Mouse (Mus musculus): ENCODE measurements around the gene Prkag3.

Prkag3 gene

DNA sequence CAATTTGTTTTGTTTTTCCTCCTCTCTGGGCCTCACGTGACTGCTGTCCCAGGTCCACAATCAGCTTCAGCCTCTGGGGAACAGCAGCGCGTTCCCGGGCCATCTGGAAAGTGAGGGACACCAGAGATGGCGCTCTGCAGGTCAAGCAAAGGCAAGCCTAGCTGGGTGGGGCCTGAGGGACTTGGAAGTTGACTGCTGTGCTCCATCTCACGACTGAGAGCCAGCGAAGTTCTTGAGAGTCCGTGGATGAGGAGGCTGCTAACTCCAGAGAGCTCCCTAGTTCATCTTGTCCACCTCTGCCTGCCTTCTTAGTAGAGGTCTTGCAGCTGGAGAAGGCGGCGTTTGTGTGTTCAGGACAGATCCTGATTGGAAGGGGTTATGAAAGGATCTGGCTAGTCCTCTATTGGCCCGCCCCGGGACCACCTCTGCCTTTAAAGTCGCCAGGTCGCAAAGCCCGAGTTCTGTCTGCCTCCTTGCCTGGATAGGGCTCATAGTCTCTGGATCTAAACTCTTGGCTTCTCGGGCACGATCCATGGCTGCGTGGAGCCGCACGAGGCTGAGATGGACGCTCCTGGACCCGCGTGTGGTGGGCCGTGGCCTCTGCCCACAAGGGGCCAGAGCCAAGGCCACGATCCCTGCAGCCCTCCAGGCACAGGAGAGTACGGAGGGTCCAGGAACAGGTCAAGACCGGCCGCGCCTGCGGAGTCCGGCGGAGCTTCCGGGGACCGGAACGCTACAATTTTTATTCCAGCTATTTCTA lies 35.7 kb downstream of the Prkag3 start, which contains the start of gene Cyp27a1:
Gene Cyp27a1, plus strand, starts transcription at position 476 of the 760 bp plus-strand sequence.
- peak; percentile 89 for DNase-seq (ENCODE audit: low read depth, low spot score)

DNA sequence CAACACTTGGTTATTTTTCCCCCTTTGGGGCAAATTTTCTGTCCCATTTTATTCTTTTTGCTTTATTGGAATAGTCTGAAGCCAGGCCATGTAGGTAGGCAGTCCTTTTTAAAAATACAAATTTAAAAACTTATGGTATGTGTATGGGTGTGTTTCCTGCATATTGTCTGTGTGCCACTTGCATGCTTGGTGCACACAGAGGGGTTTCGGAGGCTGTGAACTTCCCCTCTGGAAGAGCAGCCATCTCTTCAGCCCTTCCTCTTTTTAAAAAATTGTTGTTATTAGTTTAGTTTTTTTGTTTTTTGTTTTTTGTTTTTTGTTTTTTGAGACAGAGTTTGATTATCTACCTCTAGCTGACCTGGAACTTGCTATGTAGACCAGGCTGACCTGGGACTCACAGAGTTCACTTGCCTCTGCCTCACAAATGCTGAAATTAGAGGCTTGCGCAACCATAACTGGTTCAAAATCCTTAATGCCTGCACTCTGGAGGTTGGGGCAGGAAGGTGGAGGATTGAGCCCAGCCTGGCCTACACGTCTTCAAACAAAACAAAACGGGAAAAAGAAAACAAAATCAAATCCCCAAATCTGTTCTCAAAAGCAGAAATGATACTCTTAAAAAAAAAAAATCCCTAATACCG lies 36.4 kb downstream of the Prkag3 start:
- no peak for DNase-seq (ENCODE audit: low read depth, low spot score)

DNA sequence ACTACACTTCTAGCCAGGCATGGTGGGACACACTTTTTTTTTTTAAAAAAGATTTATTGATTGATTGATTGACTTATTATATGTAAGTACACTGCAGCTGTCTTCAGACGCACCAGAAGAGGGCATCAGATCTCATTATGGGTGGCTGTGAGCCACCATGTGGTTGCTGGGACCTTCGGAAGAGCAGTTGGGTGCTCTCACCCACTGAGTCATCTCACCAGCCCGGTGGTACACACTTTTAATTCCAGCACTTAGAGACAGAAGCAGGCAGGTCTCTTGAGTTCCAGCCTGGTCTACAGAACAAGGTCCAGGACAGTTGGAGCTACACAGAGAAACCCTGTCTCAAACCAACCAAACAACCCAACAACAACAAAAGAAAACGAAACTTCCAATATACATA lies 37.0 kb downstream of the Prkag3 start:
- no peak for DNase-seq (ENCODE audit: low read depth, low spot score)

DNA sequence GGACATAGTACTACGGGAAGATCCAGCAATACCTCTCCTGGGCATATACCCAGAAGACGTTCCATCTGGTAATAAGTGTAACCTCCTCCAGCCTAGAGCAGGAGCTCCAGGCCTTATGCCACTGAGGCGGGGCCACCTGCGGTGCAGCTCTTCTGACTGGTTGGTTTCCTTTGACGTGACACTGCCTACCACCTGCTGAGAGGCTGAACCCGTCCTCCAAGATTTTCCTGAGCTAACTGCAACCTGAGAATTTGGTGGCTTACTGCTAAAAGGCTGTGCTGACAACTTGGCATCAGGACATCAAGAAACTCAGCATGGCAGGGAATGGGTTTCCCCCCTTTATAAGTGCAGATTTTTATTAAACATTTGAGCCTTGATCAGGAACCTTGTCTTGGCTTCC lies 39.5 kb downstream of the Prkag3 start:
- DNase-seq (ENCODE audit: low read depth, low spot score), result no peak

DNA sequence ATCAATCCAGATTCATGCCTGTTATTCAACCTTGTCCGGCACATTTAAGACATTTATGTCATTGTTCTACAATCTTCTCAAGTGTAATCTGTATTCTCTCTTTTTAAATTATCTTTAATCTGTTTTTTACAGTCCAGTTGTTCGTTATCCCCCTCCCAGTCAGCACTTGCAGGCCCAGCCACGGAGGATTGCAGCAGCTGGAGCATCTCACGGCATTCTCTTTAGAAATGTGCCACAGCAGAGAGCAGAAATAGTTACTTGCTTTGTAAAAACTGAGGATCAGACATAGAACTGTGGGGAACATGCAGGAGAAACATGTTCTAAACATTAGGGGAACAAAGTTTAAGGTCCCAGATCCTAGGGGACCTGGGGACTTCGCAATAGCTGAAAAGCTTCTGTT lies 44.0 kb downstream of the Prkag3 start:
- DNase-seq (ENCODE audit: low read depth, low spot score), result no peak

DNA sequence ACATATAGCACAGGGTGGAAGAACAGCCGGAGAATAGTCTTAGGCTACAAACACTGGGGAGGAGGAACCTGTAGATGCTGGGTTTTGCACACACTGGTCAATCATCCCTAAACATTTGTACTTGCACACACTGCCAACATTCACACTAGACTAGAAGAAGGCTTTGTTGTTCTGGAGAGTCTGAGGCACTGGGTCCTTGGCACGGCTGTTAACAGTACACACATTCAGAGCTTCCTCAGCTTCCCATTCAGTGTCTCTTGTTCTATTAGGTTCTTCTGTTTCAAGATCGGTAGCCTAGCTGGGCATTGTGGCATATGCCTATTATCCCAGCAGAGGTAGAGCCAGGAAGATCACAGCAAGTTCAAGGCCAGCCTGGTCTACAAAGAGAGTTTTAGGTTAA lies 44.9 kb downstream of the Prkag3 start:
- DNase-seq (ENCODE audit: low read depth, low spot score), result no peak

DNA sequence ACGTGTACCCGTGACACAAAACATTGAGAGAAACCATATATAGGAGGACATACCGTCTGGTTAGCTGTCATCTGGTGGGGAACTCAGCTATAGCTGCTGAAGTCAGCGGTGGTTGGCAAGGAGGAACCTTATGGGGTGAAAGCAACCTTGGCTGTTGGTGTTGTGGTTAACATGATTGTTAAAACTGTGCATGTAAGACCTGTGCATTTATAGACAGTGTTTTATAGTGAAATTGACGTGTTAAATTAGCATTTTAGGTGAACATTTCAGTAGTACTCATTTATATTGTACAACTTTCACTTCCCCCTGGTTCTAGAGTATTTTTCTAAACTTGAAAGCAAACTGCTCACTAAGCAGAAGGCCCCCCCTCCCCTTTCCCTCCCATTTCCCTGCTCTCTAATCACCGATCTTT lies 46.9 kb downstream of the Prkag3 start:
- no peak for DNase-seq (ENCODE audit: low read depth, low spot score)

DNA sequence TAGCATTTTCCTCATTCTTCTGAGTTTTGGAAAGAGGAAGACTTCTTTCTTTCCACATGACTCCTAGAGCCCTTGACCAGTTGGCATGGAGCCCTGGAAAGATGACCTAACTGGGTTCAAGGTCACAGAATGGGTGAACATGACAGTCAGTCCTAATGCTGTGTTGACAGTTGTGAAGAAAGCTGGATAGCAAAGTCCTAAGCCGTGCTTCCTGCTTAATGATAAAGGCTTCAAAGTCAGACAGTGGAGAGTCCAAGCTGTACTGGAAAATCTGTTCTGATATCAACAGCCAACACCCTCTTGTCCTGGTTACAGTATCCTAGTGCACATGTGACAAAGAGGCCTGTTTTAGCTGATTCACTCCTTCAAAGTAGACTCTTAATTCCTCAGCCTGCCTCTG lies 50.2 kb downstream of the Prkag3 start:
- no peak for DNase-seq (ENCODE audit: low read depth, low spot score)

DNA sequence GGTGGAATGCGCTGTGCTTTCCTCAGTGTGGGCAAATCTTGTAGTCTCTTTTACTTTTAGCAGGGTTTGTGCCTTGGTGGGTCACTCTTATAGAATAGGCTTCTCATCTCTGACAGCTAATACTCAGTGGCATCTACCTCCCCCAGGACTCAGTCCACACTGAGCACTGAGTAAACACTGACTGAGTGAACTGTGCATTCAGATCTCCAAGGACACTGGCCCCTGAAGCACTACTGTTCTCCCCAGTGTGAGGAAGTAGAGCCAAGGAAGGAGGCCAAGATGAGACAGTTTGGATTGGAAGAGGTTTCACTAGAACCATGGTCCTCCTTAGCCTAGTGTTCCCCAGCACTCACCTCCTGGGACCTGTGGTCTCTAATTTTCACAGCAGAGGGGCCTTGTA lies 50.7 kb downstream of the Prkag3 start:
- DNase-seq (ENCODE audit: low read depth, low spot score), result no peak

DNA sequence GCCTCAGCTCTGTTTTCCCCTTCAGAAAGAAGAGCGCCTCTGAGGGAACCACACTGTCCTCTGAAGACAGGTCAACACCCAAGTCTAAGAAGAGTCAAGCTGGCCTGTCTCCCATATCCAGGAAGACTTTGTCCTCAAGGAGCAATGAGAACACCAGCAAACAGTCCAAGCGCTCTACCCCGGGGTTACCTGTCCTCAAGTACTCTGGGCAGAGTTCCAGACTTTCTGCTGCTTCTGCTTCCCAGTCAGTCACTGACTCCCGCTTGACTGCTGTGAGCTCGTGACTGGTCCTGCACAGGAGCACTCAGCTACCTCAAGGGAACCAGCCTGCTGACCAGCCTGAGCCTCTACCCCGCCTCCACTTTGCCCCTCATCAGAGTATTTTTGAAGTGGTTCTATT lies 51.6 kb downstream of the Prkag3 start:
- no peak for DNase-seq (ENCODE audit: low read depth, low spot score)

DNA sequence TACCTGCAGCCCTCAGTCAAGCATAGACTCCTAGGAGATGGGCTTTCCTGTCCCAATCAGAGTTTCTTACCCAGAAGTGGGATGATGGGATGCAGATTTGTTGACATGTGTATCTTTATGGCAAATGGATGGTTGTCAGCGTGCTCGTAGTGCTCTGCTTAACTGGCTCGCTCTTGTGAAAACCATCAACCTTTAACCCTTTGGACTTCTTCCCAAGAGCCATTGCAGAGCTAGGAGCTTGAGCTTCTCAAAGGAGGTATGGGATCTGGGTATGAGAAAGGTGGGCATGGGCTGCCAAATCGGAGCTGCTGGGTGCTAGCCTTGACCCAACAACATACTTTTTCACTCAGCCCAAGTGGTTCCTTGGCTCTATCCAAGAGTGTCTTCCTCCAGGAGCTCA lies 53.2 kb downstream of the Prkag3 start:
- DNase-seq (ENCODE audit: low read depth, low spot score), result no peak

DNA sequence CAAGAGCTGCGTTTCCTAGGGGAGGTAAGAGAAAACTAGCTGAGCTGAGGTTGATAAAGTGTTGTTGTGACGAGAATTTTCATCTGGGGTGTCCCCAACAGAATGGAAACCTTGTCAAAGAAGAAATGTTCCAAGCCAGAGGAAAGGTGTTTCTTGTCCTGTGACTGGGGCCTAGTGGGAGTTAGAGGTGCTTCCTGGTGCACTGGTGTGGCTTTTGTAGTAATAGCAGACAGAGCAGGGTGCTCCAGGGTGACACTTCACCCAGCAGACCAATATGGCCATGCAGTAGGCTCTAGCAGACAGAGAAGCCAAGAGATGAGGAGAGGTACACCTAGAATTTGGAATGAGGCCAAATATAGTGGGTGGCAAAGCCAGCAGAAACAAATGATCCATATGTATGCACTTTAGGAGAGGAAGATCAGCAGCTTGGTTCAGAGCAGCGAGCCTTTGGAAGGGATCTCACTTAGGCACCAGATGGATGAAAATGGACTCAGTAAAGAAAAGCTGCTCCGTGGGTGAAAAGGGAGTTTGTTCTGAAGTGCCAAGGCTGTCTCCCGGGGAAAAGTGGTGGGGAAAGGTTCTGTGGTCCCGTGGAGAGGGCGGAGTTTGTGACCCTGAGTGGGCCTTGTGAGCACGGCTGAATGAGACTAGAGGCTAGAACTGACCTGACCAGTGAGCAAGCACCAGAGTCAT lies 55.0 kb downstream of the Prkag3 start:
- DNase-seq (ENCODE audit: low read depth, low spot score), result no peak
